Mouse (Mus musculus) neural tube, embryonic 13.5 days (tissue): ENCODE results near the gene Gphn. TPM values are rescaled to one million over a fixed set of nuclear protein-coding genes. Genes with fewer than 3 reads are reported as not detected.

Experiments used
- polyA plus RNA-seq: library from polyadenylated mRNA; unstranded; fragments of >200 nt; fragmentation: Nextera tagmentation; extraction: Ambion mirVana; gene quantifications from 2 replicates; pipeline ENCODE4 v1.2.1, GENCODE M21; 2015

Gphn gene
- polyA plus RNA-seq, 1 experiment from 2014 or later = 37.8 TPM

Other genes with a start within 250 kb of the Gphn start
- not detected in 2 replicates for gene Gm6657, start 32.1 kb upstream of the Gphn start, polyA plus RNA-seq